Mouse (Mus musculus): ENCODE results near the gene Abcf3. TPM values are rescaled to one million over a fixed set of nuclear protein-coding genes. Genes with fewer than 3 reads are reported as not detected.
A peak's percentile ranks its signal among the peaks of the same experiment; 100 is the strongest.

Gene Abcf3
- polyA plus RNA-seq, 1 experiment from 2014 or later, result 19.8 TPM

DNA sequence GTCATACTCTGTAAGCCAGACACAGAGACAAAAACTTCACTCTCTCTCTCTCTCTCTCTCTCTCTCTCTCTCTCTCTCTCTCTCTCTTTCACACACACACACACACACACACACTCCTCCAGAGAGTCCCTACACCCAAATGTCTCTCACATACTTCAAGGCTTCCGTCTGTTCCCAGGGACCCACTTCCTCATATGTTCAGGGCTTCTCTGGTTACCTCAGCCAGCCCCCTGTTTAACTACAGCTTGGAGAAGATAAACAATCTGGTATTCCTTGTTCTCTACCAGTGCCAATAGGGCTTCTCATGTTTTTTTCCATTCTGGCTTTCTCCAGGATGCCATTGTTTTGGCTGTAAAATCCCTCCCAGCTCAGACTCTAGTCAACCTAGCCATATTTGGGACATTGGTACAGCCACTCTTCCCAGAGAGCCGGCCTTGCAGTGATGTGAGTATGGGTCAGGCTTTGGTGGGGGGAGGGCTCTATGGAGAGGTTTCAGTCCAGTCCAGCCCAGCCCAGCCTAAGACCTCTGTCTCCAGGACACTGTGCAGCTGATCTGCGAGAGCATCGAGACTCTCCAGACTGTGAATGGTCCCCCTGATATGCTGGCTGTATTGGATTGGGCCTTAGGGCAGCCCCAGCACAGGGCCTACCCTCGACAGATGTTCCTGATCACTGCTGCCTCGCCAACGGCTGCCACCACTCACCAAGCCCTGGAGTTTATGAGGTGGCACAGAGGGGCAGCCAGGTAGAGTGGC is 48.5 kb downstream of the Abcf3 start:
- Histone ChIP-seq H3K27me3 (ENCODE audit: insufficient read depth, low read length) (peaks cover 18% of the 10 kb centered on the region), H3K4me1 (ENCODE audit: insufficient read depth) (no peaks in the 10 kb centered on the region; the same call in 1 of the 2 replicates), H3K9me3 (ENCODE audit: low read length) (no peaks in the 10 kb centered on the region), H3K4me3 (ENCODE audit: low read depth, low read length) (no peak overlapping the region), H3K36me3 (replicated peaks; ENCODE audit: insufficient read depth, low read length) (no peaks in the 10 kb centered on the region), H3K4me2 (ENCODE audit: low read depth, low read length) (no peak overlapping the region), H3K9ac (replicated peaks) (no peak overlapping the region), H3K27ac (ENCODE audit: low read depth) (no peak overlapping the region)
- TF ChIP-seq EP300 (IDR thresholded peaks at IDR 0.05; ENCODE audit: low read depth), result no peak
- TF ChIP-seq CTCF (IDR thresholded peaks at IDR 0.05; ENCODE audit: low read depth), result no peak
- no peak for DNase-seq
- ATAC-seq, result no peak
- WGBS (ENCODE audit: insufficient replicate concordance), result 56% methylated on average over 7 of the region's 7 CpGs

DNA sequence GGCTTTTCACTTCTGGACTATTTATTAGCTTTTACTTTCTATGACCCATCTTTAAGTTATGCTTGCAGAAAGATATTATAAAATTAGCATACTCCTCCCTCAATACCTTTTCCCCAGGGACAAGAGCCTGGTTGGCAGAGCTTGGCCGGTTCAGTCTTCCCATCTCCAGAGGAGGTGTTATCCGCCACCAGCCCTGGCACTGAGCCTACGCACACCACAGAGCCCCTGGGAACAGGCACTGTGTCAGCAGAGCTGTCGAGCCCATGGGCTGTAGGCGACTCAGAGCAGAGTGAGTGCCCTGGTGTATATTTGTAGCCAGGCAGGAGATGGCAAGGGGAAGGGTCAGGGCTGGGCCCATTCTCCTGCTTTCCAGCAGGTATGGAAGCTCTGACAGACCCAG is 52.1 kb downstream of the Abcf3 start:
- ATAC-seq (no peak), DNase-seq (no peak)
- 0 out of 2 replicates have a peak, but pooled peaks cover 4% of the 10 kb centered on the region for H3K27me3 ChIP-seq (ENCODE audit: insufficient read depth, low read length)
- H3K9me3 ChIP-seq (ENCODE audit: low read length), result no peaks in the 10 kb centered on the region
- H3K4me2 ChIP-seq (ENCODE audit: low read depth, low read length), result no peak overlapping the region
- no peak overlapping the region for H3K4me3 ChIP-seq (ENCODE audit: low read depth, low read length)
- no peaks in the 10 kb centered on the region; the same call in 1 of the 2 replicates for H3K4me1 ChIP-seq (ENCODE audit: insufficient read depth)
- H3K36me3 ChIP-seq (replicated peaks; ENCODE audit: insufficient read depth, low read length), result peaks cover 7% of the 10 kb centered on the region
- H3K27ac ChIP-seq (ENCODE audit: low read depth), result no peak overlapping the region
- no peak overlapping the region for H3K9ac ChIP-seq (replicated peaks)
- 77% methylated on average over 5 of the region's 5 CpGs for WGBS (ENCODE audit: insufficient replicate concordance)
- TF ChIP-seq EP300 (IDR thresholded peaks at IDR 0.05; ENCODE audit: low read depth) (no peak), CTCF (IDR thresholded peaks at IDR 0.05; ENCODE audit: low read depth) (no peak)

DNA sequence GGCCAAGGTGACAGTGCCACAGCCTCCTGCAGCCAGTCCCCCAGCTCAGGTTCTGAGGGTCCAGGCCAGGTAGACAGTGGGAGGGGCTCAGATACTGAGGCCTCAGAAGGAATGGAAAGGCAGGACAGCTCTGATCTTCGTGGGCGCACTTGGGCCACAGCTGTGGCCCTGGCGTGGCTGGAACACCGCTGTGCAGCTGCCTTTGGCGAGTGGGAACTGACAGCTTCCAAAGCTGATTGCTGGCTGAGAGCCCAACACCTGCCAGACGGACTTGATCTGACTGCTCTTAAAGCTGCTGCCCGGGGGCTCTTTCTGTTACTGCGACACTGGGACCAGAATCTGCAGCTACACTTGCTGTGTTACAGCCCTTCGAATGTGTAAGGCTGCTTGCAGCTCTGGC is 56.3 kb downstream of the Abcf3 start:
- Histone ChIP-seq H3K27me3 (ENCODE audit: insufficient read depth, low read length) (0 out of 2 replicates have a peak, but pooled peaks cover 4% of the 10 kb centered on the region), H3K9me3 (ENCODE audit: low read length) (no peaks in the 10 kb centered on the region), H3K9ac (replicated peaks) (no peak overlapping the region), H3K4me3 (ENCODE audit: low read depth, low read length) (no peak overlapping the region), H3K36me3 (replicated peaks; ENCODE audit: insufficient read depth, low read length) (peaks cover 30% of the 10 kb centered on the region), H3K4me2 (ENCODE audit: low read depth, low read length) (no peak overlapping the region), H3K4me1 (ENCODE audit: insufficient read depth) (peaks cover 2% of the 10 kb centered on the region), H3K27ac (ENCODE audit: low read depth) (no peak overlapping the region)
- DNase-seq (no peak), ATAC-seq (no peak)
- TF ChIP-seq CTCF (IDR thresholded peaks at IDR 0.05; ENCODE audit: low read depth) (no peak), EP300 (IDR thresholded peaks at IDR 0.05; ENCODE audit: low read depth) (no peak)
- 78% methylated on average over 9 of the region's 9 CpGs for WGBS (ENCODE audit: insufficient replicate concordance)

DNA sequence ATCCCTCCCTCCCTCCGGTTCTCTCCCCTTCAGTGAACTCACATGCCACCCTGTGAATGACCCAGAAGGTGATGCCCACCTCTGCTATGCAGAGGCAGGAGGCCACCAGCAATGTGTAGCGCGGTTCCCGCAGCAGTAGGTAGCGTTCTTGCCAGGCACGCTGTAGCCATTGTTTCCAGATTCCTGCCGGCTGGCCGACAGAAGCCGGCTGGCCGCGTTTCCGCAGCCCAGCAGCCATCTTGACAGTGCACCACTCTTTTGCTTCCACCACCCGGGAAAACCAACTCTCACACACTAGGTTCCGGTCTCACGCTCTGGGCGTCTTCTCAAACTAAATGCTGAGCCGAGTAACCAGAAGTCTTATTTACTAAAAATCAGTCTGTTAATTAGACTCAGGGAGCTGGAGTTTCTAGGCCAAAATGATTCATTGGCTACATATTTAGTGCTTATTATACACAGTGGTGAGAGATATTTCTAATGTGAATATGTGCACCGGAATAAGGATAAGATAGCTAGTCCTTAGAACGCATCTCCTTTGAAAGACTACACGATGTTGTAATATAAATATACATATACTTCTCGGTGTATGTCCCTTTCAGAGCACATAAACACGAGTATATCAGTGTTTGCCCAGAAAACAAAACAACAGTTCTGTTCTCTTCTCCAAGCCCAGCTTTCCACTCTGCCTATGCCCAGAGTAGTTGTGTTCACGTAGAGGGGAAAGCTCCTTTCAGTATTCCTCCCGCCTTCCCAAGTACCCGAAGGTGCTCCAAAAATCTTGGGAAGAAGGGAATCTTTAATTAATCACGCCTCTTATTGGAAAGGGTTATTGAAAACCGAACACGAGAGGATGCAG is 62.4 kb downstream of the Abcf3 start:
- Histone ChIP-seq H3K4me3 (ENCODE audit: low read depth, low read length) (peak overlapping the region; percentile 81), H3K27me3 (ENCODE audit: insufficient read depth, low read length) (no peaks in the 10 kb centered on the region), H3K4me2 (ENCODE audit: low read depth, low read length) (peak overlapping the region; percentile 80), H3K4me1 (ENCODE audit: insufficient read depth) (peaks cover 17% of the 10 kb centered on the region), H3K36me3 (replicated peaks; ENCODE audit: insufficient read depth, low read length) (peaks cover 21% of the 10 kb centered on the region; the same call in 1 of the 2 replicates), H3K9me3 (ENCODE audit: low read length) (no peaks in the 10 kb centered on the region), H3K27ac (ENCODE audit: low read depth) (peak overlapping the region; percentile 72), H3K9ac (replicated peaks) (peak overlapping the region; percentile 84)
- TF ChIP-seq EP300 (IDR thresholded peaks at IDR 0.05; ENCODE audit: low read depth), result peak; percentile 56; the same call in 1 of the 2 replicates
- no peak for TF ChIP-seq CTCF (IDR thresholded peaks at IDR 0.05; ENCODE audit: low read depth)
- peak; percentile 85 for DNase-seq
- WGBS (ENCODE audit: insufficient replicate concordance), result under 1% methylated on average over 28 of the region's 28 CpGs
- peak; percentile 64 for ATAC-seq

MicroRNA genes within 50 kb of the gene (microRNA counts, 519-probe panel; counts per million panel counts)
- microRNA mmu-miR-1224, result 6,331 counts per million, percentile 75 among the panel's probes with 10 or more counts

Small RNA genes within 50 kb of the gene (microRNA-seq; reads per million reads assigned to microRNA genes)
- gene Mir1224, result not detected

Other genes starting within 250 kb of the Abcf3 start
- 51.7 and 54.9 TPM in 2 replicates for gene Parl, start 246.2 kb upstream of the Abcf3 start, polyA plus RNA-seq (2015; fragmentation: Nextera tagmentation; extraction: Ambion mirVana)
- gene Cyp2ab1, start 223.2 kb upstream of the Abcf3 start, polyA plus RNA-seq (2015; fragmentation: Nextera tagmentation; extraction: Ambion mirVana), result not detected in 2 replicates
- gene Abcc5, start 122.2 kb upstream of the Abcf3 start, polyA plus RNA-seq (2015; fragmentation: Nextera tagmentation; extraction: Ambion mirVana), result 9.0 and 9.5 TPM in 2 replicates
- gene Eif2b5, start 49.8 kb upstream of the Abcf3 start, polyA plus RNA-seq (2015; fragmentation: Nextera tagmentation; extraction: Ambion mirVana), result 25.3 and 26.1 TPM in 2 replicates
- gene Dvl3, start 31.6 kb upstream of the Abcf3 start, polyA plus RNA-seq (2015; fragmentation: Nextera tagmentation; extraction: Ambion mirVana), result 3.0 and 3.5 TPM in 2 replicates
- 288 and 308 TPM in 2 replicates for gene Ap2m1, start 13.1 kb upstream of the Abcf3 start, polyA plus RNA-seq (2015; fragmentation: Nextera tagmentation; extraction: Ambion mirVana)
- not detected in 2 replicates for gene Vwa5b2, start 40.9 kb downstream of the Abcf3 start, polyA plus RNA-seq (2015; fragmentation: Nextera tagmentation; extraction: Ambion mirVana)
- gene Eef1akmt4, start 63.0 kb downstream of the Abcf3 start, polyA plus RNA-seq (2015; fragmentation: Nextera tagmentation; extraction: Ambion mirVana), result 20.4 and 23.3 TPM in 2 replicates
- gene Gm49333, start 63.0 kb downstream of the Abcf3 start, polyA plus RNA-seq (2015; fragmentation: Nextera tagmentation; extraction: Ambion mirVana), result not detected in 2 replicates
- 18.6 and 19.0 TPM in 2 replicates for gene Alg3, start 63.2 kb downstream of the Abcf3 start, polyA plus RNA-seq (2015; fragmentation: Nextera tagmentation; extraction: Ambion mirVana)
- gene Camk2n2, start 72.7 kb downstream of the Abcf3 start, polyA plus RNA-seq (2015; fragmentation: Nextera tagmentation; extraction: Ambion mirVana), result 0.11 and 0.13 TPM in 2 replicates
- 0.14 TPM in 1 of 2 replicates, not detected in the other for gene Ece2, start 81.3 kb downstream of the Abcf3 start, polyA plus RNA-seq (2015; fragmentation: Nextera tagmentation; extraction: Ambion mirVana)
- 97.0 and 110 TPM in 2 replicates for gene Psmd2, start 103.1 kb downstream of the Abcf3 start, polyA plus RNA-seq (2015; fragmentation: Nextera tagmentation; extraction: Ambion mirVana)
- gene Eif4g1, start 119.7 kb downstream of the Abcf3 start, polyA plus RNA-seq (2015; fragmentation: Nextera tagmentation; extraction: Ambion mirVana), result 65.6 and 70.9 TPM in 2 replicates
- gene Fam131a, start 144.7 kb downstream of the Abcf3 start, polyA plus RNA-seq (2015; fragmentation: Nextera tagmentation; extraction: Ambion mirVana), result 0.88 and 1.4 TPM in 2 replicates
- gene Polr2h, start 169.1 kb downstream of the Abcf3 start, polyA plus RNA-seq (2015; fragmentation: Nextera tagmentation; extraction: Ambion mirVana), result 25.1 and 27.5 TPM in 2 replicates
- gene Clcn2, start 169.2 kb downstream of the Abcf3 start, polyA plus RNA-seq (2015; fragmentation: Nextera tagmentation; extraction: Ambion mirVana), result 3.6 and 4.7 TPM in 2 replicates
- gene Chrd, start 184.6 kb downstream of the Abcf3 start, polyA plus RNA-seq (2015; fragmentation: Nextera tagmentation; extraction: Ambion mirVana), result 0.34 and 0.45 TPM in 2 replicates
- 8.6 and 8.9 TPM in 2 replicates for gene Thpo, start 185.9 kb downstream of the Abcf3 start, polyA plus RNA-seq (2015; fragmentation: Nextera tagmentation; extraction: Ambion mirVana)